Mouse (Mus musculus): ENCODE measurements around the gene Tshz2. TPM values are rescaled to one million over a fixed set of nuclear protein-coding genes. Genes with fewer than 3 reads are reported as not detected.

Tshz2 gene
- polyA plus RNA-seq, 1 experiment from 2014 or later, result 2.3 TPM

GRCm38 (mm10) chr2:169753432-169753831, 120.6 kb downstream of the Tshz2 start:
- no peaks in the 10 kb centered on the region for H3K27me3 ChIP-seq (ENCODE audit: control insufficient read depth, insufficient read depth, low read length)
- H3K4me1 ChIP-seq (ENCODE audit: control insufficient read depth, insufficient read depth, low read length), result no peaks in the 10 kb centered on the region
- H3K4me2 ChIP-seq (ENCODE audit: low read depth, low read length), result no peak overlapping the region
- H3K9me3 ChIP-seq (replicated peaks; ENCODE audit: control insufficient read depth, low read length), result no peaks in the 10 kb centered on the region
- no peak overlapping the region for H3K27ac ChIP-seq (replicated peaks; ENCODE audit: low read depth, low read length)
- H3K9ac ChIP-seq (replicated peaks; ENCODE audit: low read length), result no peak overlapping the region
- 80% methylated on average over 9 of the region's 9 CpGs for WGBS
- H3K36me3 ChIP-seq (replicated peaks; ENCODE audit: control insufficient read depth, insufficient read depth, low read depth, low read length), result no peaks in the 10 kb centered on the region
- no peak overlapping the region for H3K4me3 ChIP-seq (ENCODE audit: low read depth, low read length)
- DNase-seq (ENCODE audit: low spot score) (no peak), ATAC-seq (replicated peaks; ENCODE audit: insufficient number of reproducible peaks, low FRiP score, low TSS enrichment, low read depth) (no peak)

- 60% methylated on average over 7 of the region's 7 CpGs for WGBS
Measured at GRCm38 (mm10) chr2:169755091-169755490, 122.3 kb downstream of the Tshz2 start.

GRCm38 (mm10) chr2:169758120-169758519, 125.3 kb downstream of the Tshz2 start:
- Histone ChIP-seq H3K27me3 (ENCODE audit: control insufficient read depth, insufficient read depth, low read length) (no peaks in the 10 kb centered on the region), H3K4me2 (ENCODE audit: low read depth, low read length) (no peak overlapping the region), H3K36me3 (replicated peaks; ENCODE audit: control insufficient read depth, insufficient read depth, low read depth, low read length) (no peaks in the 10 kb centered on the region), H3K4me1 (ENCODE audit: control insufficient read depth, insufficient read depth, low read length) (no peaks in the 10 kb centered on the region), H3K4me3 (ENCODE audit: low read depth, low read length) (no peak overlapping the region), H3K27ac (replicated peaks; ENCODE audit: low read depth, low read length) (no peak overlapping the region), H3K9me3 (replicated peaks; ENCODE audit: control insufficient read depth, low read length) (no peaks in the 10 kb centered on the region), H3K9ac (replicated peaks; ENCODE audit: low read length) (no peak overlapping the region)
- 73% methylated on average over 6 of the region's 6 CpGs for WGBS
- no peak for DNase-seq (ENCODE audit: low spot score)
- no peak for ATAC-seq (replicated peaks; ENCODE audit: insufficient number of reproducible peaks, low FRiP score, low TSS enrichment, low read depth)

More at GRCm38 (mm10) chr2:169755091-169755490, 122.3 kb downstream of the Tshz2 start:
- Histone ChIP-seq H3K27me3 (ENCODE audit: control insufficient read depth, insufficient read depth, low read length) (no peaks in the 10 kb centered on the region), H3K27ac (replicated peaks; ENCODE audit: low read depth, low read length) (no peak overlapping the region), H3K4me3 (ENCODE audit: low read depth, low read length) (no peak overlapping the region), H3K9me3 (replicated peaks; ENCODE audit: control insufficient read depth, low read length) (no peaks in the 10 kb centered on the region), H3K4me2 (ENCODE audit: low read depth, low read length) (no peak overlapping the region), H3K9ac (replicated peaks; ENCODE audit: low read length) (no peak overlapping the region), H3K4me1 (ENCODE audit: control insufficient read depth, insufficient read depth, low read length) (no peaks in the 10 kb centered on the region), H3K36me3 (replicated peaks; ENCODE audit: control insufficient read depth, insufficient read depth, low read depth, low read length) (no peaks in the 10 kb centered on the region)
- no peak for DNase-seq (ENCODE audit: low spot score)
- ATAC-seq (replicated peaks; ENCODE audit: insufficient number of reproducible peaks, low FRiP score, low TSS enrichment, low read depth), result no peak

- ATAC-seq (replicated peaks; ENCODE audit: insufficient number of reproducible peaks, low FRiP score, low TSS enrichment, low read depth), result no peak
- no peaks in the 10 kb centered on the region for H3K9me3 ChIP-seq (replicated peaks; ENCODE audit: control insufficient read depth, low read length)
Measured at GRCm38 (mm10) chr2:169760117-169760516, 127.3 kb downstream of the Tshz2 start.

GRCm38 (mm10) chr2:169761726-169762125, 128.9 kb downstream of the Tshz2 start:
- Histone ChIP-seq H3K9me3 (replicated peaks; ENCODE audit: control insufficient read depth, low read length) (no peaks in the 10 kb centered on the region), H3K9ac (replicated peaks; ENCODE audit: low read length) (no peak overlapping the region), H3K36me3 (replicated peaks; ENCODE audit: control insufficient read depth, insufficient read depth, low read depth, low read length) (no peaks in the 10 kb centered on the region), H3K4me3 (ENCODE audit: low read depth, low read length) (no peak overlapping the region), H3K4me2 (ENCODE audit: low read depth, low read length) (no peak overlapping the region), H3K27ac (replicated peaks; ENCODE audit: low read depth, low read length) (no peak overlapping the region), H3K4me1 (ENCODE audit: control insufficient read depth, insufficient read depth, low read length) (no peaks in the 10 kb centered on the region), H3K27me3 (ENCODE audit: control insufficient read depth, insufficient read depth, low read length) (no peaks in the 10 kb centered on the region)
- WGBS, result 47% methylated on average over 3 of the region's 3 CpGs
- peak; percentile 24 for DNase-seq (ENCODE audit: low spot score)
- no peak for ATAC-seq (replicated peaks; ENCODE audit: insufficient number of reproducible peaks, low FRiP score, low TSS enrichment, low read depth)

More at GRCm38 (mm10) chr2:169760117-169760516, 127.3 kb downstream of the Tshz2 start:
- Histone ChIP-seq H3K4me1 (ENCODE audit: control insufficient read depth, insufficient read depth, low read length) (no peaks in the 10 kb centered on the region), H3K4me2 (ENCODE audit: low read depth, low read length) (no peak overlapping the region), H3K27ac (replicated peaks; ENCODE audit: low read depth, low read length) (no peak overlapping the region), H3K4me3 (ENCODE audit: low read depth, low read length) (no peak overlapping the region), H3K36me3 (replicated peaks; ENCODE audit: control insufficient read depth, insufficient read depth, low read depth, low read length) (no peaks in the 10 kb centered on the region), H3K9ac (replicated peaks; ENCODE audit: low read length) (no peak overlapping the region), H3K27me3 (ENCODE audit: control insufficient read depth, insufficient read depth, low read length) (no peaks in the 10 kb centered on the region)
- 92% methylated on average over 1 of the region's 1 CpGs for WGBS
- DNase-seq (ENCODE audit: low spot score), result no peak

- ATAC-seq (replicated peaks; ENCODE audit: insufficient number of reproducible peaks, low FRiP score, low TSS enrichment, low read depth), result no peak
- H3K36me3 ChIP-seq (replicated peaks; ENCODE audit: control insufficient read depth, insufficient read depth, low read depth, low read length), result no peaks in the 10 kb centered on the region
- no peak for DNase-seq (ENCODE audit: low spot score)
- no peak overlapping the region for H3K4me2 ChIP-seq (ENCODE audit: low read depth, low read length)
- H3K27me3 ChIP-seq (ENCODE audit: control insufficient read depth, insufficient read depth, low read length), result no peaks in the 10 kb centered on the region
- H3K9me3 ChIP-seq (replicated peaks; ENCODE audit: control insufficient read depth, low read length), result no peaks in the 10 kb centered on the region
- no peaks in the 10 kb centered on the region for H3K4me1 ChIP-seq (ENCODE audit: control insufficient read depth, insufficient read depth, low read length)
- H3K4me3 ChIP-seq (ENCODE audit: low read depth, low read length), result no peak overlapping the region
- WGBS, result 75% methylated on average over 8 of the region's 8 CpGs
- H3K27ac ChIP-seq (replicated peaks; ENCODE audit: low read depth, low read length), result no peak overlapping the region
- H3K9ac ChIP-seq (replicated peaks; ENCODE audit: low read length), result no peak overlapping the region
Measured at GRCm38 (mm10) chr2:169762301-169762700, 129.5 kb downstream of the Tshz2 start.

GRCm38 (mm10) chr2:169763716-169764115, 130.9 kb downstream of the Tshz2 start:
- ATAC-seq (replicated peaks; ENCODE audit: insufficient number of reproducible peaks, low FRiP score, low TSS enrichment, low read depth), result no peak
- H3K36me3 ChIP-seq (replicated peaks; ENCODE audit: control insufficient read depth, insufficient read depth, low read depth, low read length), result no peaks in the 10 kb centered on the region
- WGBS, result 87% methylated on average over 8 of the region's 8 CpGs

GRCm38 (mm10) chr2:169766247-169766646, 133.4 kb downstream of the Tshz2 start:
- DNase-seq (ENCODE audit: low spot score), result no peak

More at GRCm38 (mm10) chr2:169763716-169764115, 130.9 kb downstream of the Tshz2 start:
- no peak overlapping the region for H3K9ac ChIP-seq (replicated peaks; ENCODE audit: low read length)
- no peaks in the 10 kb centered on the region for H3K27me3 ChIP-seq (ENCODE audit: control insufficient read depth, insufficient read depth, low read length)
- H3K4me1 ChIP-seq (ENCODE audit: control insufficient read depth, insufficient read depth, low read length), result no peaks in the 10 kb centered on the region
- H3K9me3 ChIP-seq (replicated peaks; ENCODE audit: control insufficient read depth, low read length), result no peaks in the 10 kb centered on the region
- no peak for DNase-seq (ENCODE audit: low spot score)
- H3K4me3 ChIP-seq (ENCODE audit: low read depth, low read length), result no peak overlapping the region
- no peak overlapping the region for H3K4me2 ChIP-seq (ENCODE audit: low read depth, low read length)
- no peak overlapping the region for H3K27ac ChIP-seq (replicated peaks; ENCODE audit: low read depth, low read length)

More at GRCm38 (mm10) chr2:169766247-169766646, 133.4 kb downstream of the Tshz2 start:
- WGBS, result 82% methylated on average over 8 of the region's 8 CpGs
- Histone ChIP-seq H3K9me3 (replicated peaks; ENCODE audit: control insufficient read depth, low read length) (no peaks in the 10 kb centered on the region), H3K36me3 (replicated peaks; ENCODE audit: control insufficient read depth, insufficient read depth, low read depth, low read length) (no peaks in the 10 kb centered on the region), H3K4me1 (ENCODE audit: control insufficient read depth, insufficient read depth, low read length) (no peaks in the 10 kb centered on the region), H3K4me2 (ENCODE audit: low read depth, low read length) (no peak overlapping the region), H3K27ac (replicated peaks; ENCODE audit: low read depth, low read length) (no peak overlapping the region), H3K9ac (replicated peaks; ENCODE audit: low read length) (no peak overlapping the region), H3K4me3 (ENCODE audit: low read depth, low read length) (no peak overlapping the region), H3K27me3 (ENCODE audit: control insufficient read depth, insufficient read depth, low read length) (no peaks in the 10 kb centered on the region)
- no peak for ATAC-seq (replicated peaks; ENCODE audit: insufficient number of reproducible peaks, low FRiP score, low TSS enrichment, low read depth)
